Mouse (Mus musculus) mouse trophoblast stem cell (cell line): ENCODE measurements around the gene Samd10.

Experiments used
- in situ Hi-C, 2 experiments: fragments of 300-500 bp; cut with MseI, MboI; formaldehyde crosslinking; loops; 2 replicates in 1 of 2; 3 replicates in 1 of 2; pipeline ENCODE4 v1.15.1; 2025

Samd10 gene

GRCm38 (mm10) chr2:181577126-181577525 is 21.9 kb downstream of the Samd10 start:
- in situ Hi-C loops: no loop called here

- in situ Hi-C loops: no loop called here
Measured at GRCm38 (mm10) chr2:181576613-181577012, 22.4 kb downstream of the Samd10 start.

- in situ Hi-C loops: no loop called here
Measured at GRCm38 (mm10) chr2:181574921-181575545, 24.0 kb downstream of the Samd10 start.

GRCm38 (mm10) chr2:181573961-181574360 is 25.1 kb downstream of the Samd10 start:
- in situ Hi-C loops: no loop called here

- in situ Hi-C loops: no loop called here
Measured at GRCm38 (mm10) chr2:181572921-181573920, 25.8 kb downstream of the Samd10 start.

GRCm38 (mm10) chr2:181571941-181572670 is 26.9 kb downstream of the Samd10 start:
- in situ Hi-C loops: no loop called here

- in situ Hi-C loops: no loop called here
Measured at GRCm38 (mm10) chr2:181570921-181571595, 28.0 kb downstream of the Samd10 start.

- in situ Hi-C loops: no loop called here
Measured at GRCm38 (mm10) chr2:181570375-181570774, 28.6 kb downstream of the Samd10 start.

- in situ Hi-C loops: no loop called here
Measured at GRCm38 (mm10) chr2:181569856-181570255, 29.2 kb downstream of the Samd10 start.

- in situ Hi-C loops: no loop called here
Measured at GRCm38 (mm10) chr2:181568272-181569008, 30.6 kb downstream of the Samd10 start.

- in situ Hi-C loops: no loop called here
Measured at GRCm38 (mm10) chr2:181567338-181567737, 31.7 kb downstream of the Samd10 start.

- in situ Hi-C loops: no loop called here
Measured at GRCm38 (mm10) chr2:181553772-181554171, 45.2 kb downstream of the Samd10 start.

- in situ Hi-C loops: no loop called here
Measured at GRCm38 (mm10) chr2:181550233-181550632, 48.8 kb downstream of the Samd10 start.

GRCm38 (mm10) chr2:181548682-181549081 is 50.3 kb downstream of the Samd10 start:
- in situ Hi-C loops: no loop called here

GRCm38 (mm10) chr2:181548227-181548626 is 50.8 kb downstream of the Samd10 start:
- in situ Hi-C loops: no loop called here

GRCm38 (mm10) chr2:181546142-181546541 is 52.9 kb downstream of the Samd10 start:
- in situ Hi-C loops: no loop called here
